Mouse (Mus musculus) liver, adult 2 months (tissue): ENCODE data around the gene 1500009C09Rik. TPM values are rescaled to one million over a fixed set of nuclear protein-coding genes. Genes with fewer than 3 reads are reported as not detected.
A peak's percentile ranks its signal among the peaks of the same experiment; 100 is the strongest.

Source experiments
- DNase-seq: peaks from one replicate; pipeline ENCODE4 v3.0.0-alpha.2; 2011; ENCODE audit warnings: low read depth, low spot score; ENCODE audit errors: extremely low read depth
- H3K27ac ChIP-seq: fragments of 200-500 bp; replicated peaks from 2 replicates; pipeline ENCODE4 v1.5.1; 2012; ENCODE audit warnings: low read depth, mild to moderate bottlenecking, control low read depth, inconsistent platforms, low read length; ENCODE audit not compliant: insufficient read depth
- H3K27me3 ChIP-seq: fragments of 200-500 bp; 2 replicates; pipeline ENCODE4 v1.6.1; 2012; ENCODE audit warnings: mild to moderate bottlenecking, moderate library complexity, low read length, inconsistent platforms; ENCODE audit not compliant: control insufficient read depth, insufficient read depth
- H3K36me3 ChIP-seq: fragments of 200-500 bp; 2 replicates; pipeline ENCODE4 v1.6.1; 2012; ENCODE audit warnings: low read length, inconsistent platforms; ENCODE audit not compliant: control insufficient read depth, insufficient read depth
- H3K4me1 ChIP-seq: fragments of 200-500 bp; 2 replicates; pipeline ENCODE4 v1.6.1; 2011; ENCODE audit warnings: low read length; ENCODE audit not compliant: control insufficient read depth, insufficient read depth
- H3K4me3 ChIP-seq: fragments of 200-500 bp; 2 replicates; pipeline ENCODE4 v1.5.1; 2011; ENCODE audit warnings: low read depth, mild to moderate bottlenecking, control low read depth, low read length, moderate library complexity; ENCODE audit not compliant: insufficient read depth
- H3K79me2 ChIP-seq: fragments of 200-500 bp; 2 replicates; pipeline ENCODE4 v1.6.1; 2012; ENCODE audit warnings: inconsistent platforms, mild to moderate bottlenecking, low read length, moderate library complexity; ENCODE audit not compliant: control insufficient read depth, insufficient read depth
- H3K9ac ChIP-seq: fragments of 200-500 bp; 2 replicates; pipeline ENCODE4 v1.6.1; 2012; ENCODE audit warnings: low read depth, mild to moderate bottlenecking, control low read depth, inconsistent platforms, low read length
- CTCF ChIP-seq: fragments of 200-500 bp; IDR thresholded peaks from 2 replicates; pipeline ENCODE4 v1.5.1; 2011; ENCODE audit warnings: low read depth, low read length, control low read depth
- POLR2A ChIP-seq: fragments of 200-500 bp; IDR thresholded peaks from 2 replicates; pipeline ENCODE4 v1.6.1; 2011; ENCODE audit warnings: low read length, control low read depth; ENCODE audit not compliant: insufficient read depth; ENCODE audit errors: extremely low read depth
- WGBS: fragments of 180-500 bp; shearing (Covaris S2); methylation state at CpG from one replicate; pipeline ENCODE4 v1.1.7; 2018; 5-methylcytosine and 5-hydroxymethylcytosine counted together
- polyA plus RNA-seq: library from polyadenylated mRNA; depleted of rRNA; stranded (reverse); fragments of >200 nt; gene quantifications from 2 replicates; pipeline ENCODE4 v1.2.3, GENCODE M21; 2012
- total RNA-seq: library from RNA; depleted of rRNA; stranded (reverse); fragments of >200 nt; gene quantifications from 2 replicates; pipeline ENCODE4 v1.2.3, GENCODE M21; 2014

Gene 1500009C09Rik
- total and polyA plus RNA-seq, 2 experiments: 0.18 TPM; not detected in 1

GRCm38 (mm10) chr15:82286157-82286556 lies 34.0 kb downstream of the 1500009C09Rik start:
- 66% methylated on average over 12 of the region's 12 CpGs for WGBS
- no peak for DNase-seq
- no peaks in the 10 kb centered on the region for H3K27me3 ChIP-seq
- H3K27ac ChIP-seq: no peak overlapping the region
- no peaks in the 10 kb centered on the region for H3K79me2 ChIP-seq
- H3K4me1 ChIP-seq: no peaks in the 10 kb centered on the region
- no peaks in the 10 kb centered on the region for H3K36me3 ChIP-seq
- TF ChIP-seq CTCF (no peak), POLR2A (no peak)
- H3K9ac ChIP-seq: no peak overlapping the region
- H3K4me3 ChIP-seq: no peak overlapping the region

DNA sequence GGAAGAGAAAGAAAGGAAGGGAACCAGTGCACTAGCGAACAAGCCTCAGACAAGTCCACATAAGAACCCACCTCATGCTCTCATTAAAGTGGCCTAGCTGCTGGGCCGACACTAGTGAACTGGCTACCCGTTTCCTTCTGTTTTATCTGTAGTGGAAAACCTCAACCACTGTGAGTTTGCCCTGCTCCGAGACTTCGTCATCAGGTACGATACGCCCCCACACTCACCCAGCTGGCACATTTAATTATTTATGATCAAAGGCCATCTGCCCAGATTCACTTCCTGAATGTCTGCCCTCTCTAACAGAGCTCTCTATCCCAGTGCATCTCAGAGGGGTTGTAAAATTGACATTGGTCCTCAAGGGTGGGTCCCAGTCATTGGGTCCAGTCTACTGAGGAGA lies 38.1 kb downstream of the 1500009C09Rik start:
- Histone ChIP-seq H3K36me3 (no peaks in the 10 kb centered on the region), H3K27ac (no peak overlapping the region), H3K27me3 (no peaks in the 10 kb centered on the region), H3K4me3 (no peak overlapping the region), H3K4me1 (no peaks in the 10 kb centered on the region), H3K9ac (no peak overlapping the region), H3K79me2 (no peaks in the 10 kb centered on the region)
- DNase-seq: no peak
- WGBS: 48% methylated on average over 7 of the region's 7 CpGs
- TF ChIP-seq POLR2A (no peak), CTCF (no peak)

DNA sequence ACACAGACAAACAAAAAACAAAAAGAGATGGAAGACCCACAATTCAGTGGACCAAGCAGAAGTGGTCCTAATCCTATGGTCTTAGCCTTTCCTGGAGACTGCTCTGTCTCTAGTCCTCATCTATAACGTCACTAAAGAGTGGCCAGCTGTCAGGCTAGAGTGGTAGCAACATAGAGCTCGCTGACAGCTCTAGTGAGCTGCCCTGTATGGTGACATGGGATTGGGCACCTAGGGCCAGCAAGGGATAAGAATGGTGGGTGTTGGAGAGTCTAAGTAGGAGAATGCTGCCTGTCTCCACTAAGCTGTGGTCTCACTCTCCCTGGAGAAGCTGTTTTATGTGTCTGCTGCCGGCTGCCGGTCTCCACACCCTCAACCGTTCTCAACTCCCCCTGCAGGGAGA lies 40.7 kb downstream of the 1500009C09Rik start:
- Histone ChIP-seq H3K4me3 (no peak overlapping the region), H3K79me2 (no peaks in the 10 kb centered on the region), H3K27ac (no peak overlapping the region), H3K4me1 (no peaks in the 10 kb centered on the region), H3K27me3 (no peaks in the 10 kb centered on the region), H3K9ac (no peak overlapping the region), H3K36me3 (no peaks in the 10 kb centered on the region)
- no peak for DNase-seq
- TF ChIP-seq CTCF (no peak), POLR2A (no peak)
- WGBS: 56% methylated on average over 5 of the region's 5 CpGs

DNA sequence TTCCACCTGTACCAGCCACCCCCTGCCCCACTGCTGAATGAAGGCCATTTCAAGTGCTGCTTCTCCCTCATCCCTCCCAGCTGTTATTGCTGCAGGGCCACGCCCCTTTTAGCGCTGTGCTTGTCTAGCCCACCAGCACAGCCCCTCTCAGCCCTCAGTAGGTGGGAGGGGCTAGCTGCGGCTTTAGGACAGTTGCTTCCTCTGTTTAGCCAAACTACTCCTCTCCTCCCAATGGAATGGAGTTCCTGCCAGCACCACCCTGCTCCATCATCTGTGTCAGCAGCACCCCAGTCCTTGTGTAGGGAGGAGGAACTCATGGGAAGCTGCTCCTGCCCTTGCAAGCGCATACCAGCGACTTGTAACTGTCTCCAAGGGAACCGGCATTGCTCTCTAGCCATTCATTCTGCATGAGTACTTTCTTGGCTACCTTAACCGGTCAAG lies 41.1 kb downstream of the 1500009C09Rik start:
- 43% methylated on average over 7 of the region's 7 CpGs for WGBS
- no peak for DNase-seq
- no peaks in the 10 kb centered on the region for H3K36me3 ChIP-seq
- H3K27ac ChIP-seq: no peak overlapping the region
- no peaks in the 10 kb centered on the region for H3K79me2 ChIP-seq
- no peak overlapping the region for H3K9ac ChIP-seq
- H3K4me3 ChIP-seq: no peak overlapping the region
- TF ChIP-seq POLR2A: no peak
- no peak for TF ChIP-seq CTCF
- no peaks in the 10 kb centered on the region for H3K27me3 ChIP-seq
- no peaks in the 10 kb centered on the region for H3K4me1 ChIP-seq

GRCm38 (mm10) chr15:82294059-82294458 lies 41.9 kb downstream of the 1500009C09Rik start:
- H3K79me2 ChIP-seq: no peaks in the 10 kb centered on the region
- DNase-seq: no peak
- H3K4me3 ChIP-seq: no peak overlapping the region
- no peaks in the 10 kb centered on the region for H3K4me1 ChIP-seq
- H3K27me3 ChIP-seq: peaks cover 3% of the 10 kb centered on the region; the same call in 1 of the 2 replicates
- WGBS: 32% methylated on average over 8 of the region's 8 CpGs
- no peak overlapping the region for H3K9ac ChIP-seq
- TF ChIP-seq CTCF: peak; percentile 24; the same call in 1 of the 2 replicates
- TF ChIP-seq POLR2A: no peak
- H3K36me3 ChIP-seq: no peaks in the 10 kb centered on the region
- no peak overlapping the region for H3K27ac ChIP-seq

DNA sequence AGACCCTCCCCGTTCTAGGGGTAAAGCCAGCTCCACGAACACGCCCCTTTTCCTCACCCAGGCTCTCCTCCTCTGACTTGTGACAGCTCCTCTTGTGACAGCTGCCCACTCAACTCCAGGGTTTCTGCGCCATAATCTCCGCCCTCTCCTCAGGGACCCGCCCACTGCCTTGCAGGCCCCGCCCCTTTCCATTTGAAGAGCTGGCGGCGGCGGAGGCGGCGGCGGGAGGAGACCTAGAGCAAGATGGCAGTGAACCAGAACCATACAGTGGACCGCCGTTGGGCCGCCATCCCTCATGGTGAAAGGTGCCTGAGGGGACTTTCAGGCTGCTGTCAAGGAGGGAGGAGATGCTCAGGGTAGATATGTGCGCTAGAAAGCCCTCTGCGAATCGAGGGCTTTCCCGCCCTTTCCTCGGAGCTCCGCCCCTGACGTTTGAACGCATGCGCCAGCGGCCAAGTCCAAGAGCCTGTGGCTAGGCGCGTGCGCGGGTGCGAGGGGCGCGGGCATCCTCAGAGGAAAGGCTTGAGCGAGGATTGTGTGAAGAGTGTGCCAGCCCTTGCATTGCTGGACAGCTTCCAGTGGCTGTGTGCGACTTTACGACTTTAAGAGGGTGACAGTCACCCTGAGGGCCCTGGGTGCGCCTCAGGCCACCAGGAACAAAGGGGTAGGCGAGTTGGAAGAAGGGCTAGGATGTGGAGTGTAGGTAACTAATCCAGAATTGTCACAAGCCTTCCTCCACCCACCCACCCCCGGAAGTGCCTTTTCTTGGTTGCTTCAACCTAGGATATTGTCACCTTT lies 46.8 kb downstream of the 1500009C09Rik start, which contains the start of gene Wbp2nl:
TSS of gene Wbp2nl (plus strand) at position 191 of the 798 bp plus-strand sequence.
- no peak for DNase-seq
- no peak within 1 kb of the TSS for H3K4me3 ChIP-seq
- no peaks in the 10 kb centered on the region for H3K79me2 ChIP-seq
- no peak within 1 kb of the TSS for H3K27ac ChIP-seq
- 72% methylated on average over 39 of the region's 39 CpGs for WGBS
- peaks cover 3% of the 10 kb centered on the region; the same call in 1 of the 2 replicates for H3K27me3 ChIP-seq
- no peaks in the 10 kb centered on the region for H3K4me1 ChIP-seq
- H3K9ac ChIP-seq: no peak within 1 kb of the TSS
- no peaks in the 10 kb centered on the region for H3K36me3 ChIP-seq
- TF ChIP-seq POLR2A (no peak), CTCF (no peak)
